Mouse (Mus musculus): ENCODE measurements around the gene Vps13a.

DNA sequence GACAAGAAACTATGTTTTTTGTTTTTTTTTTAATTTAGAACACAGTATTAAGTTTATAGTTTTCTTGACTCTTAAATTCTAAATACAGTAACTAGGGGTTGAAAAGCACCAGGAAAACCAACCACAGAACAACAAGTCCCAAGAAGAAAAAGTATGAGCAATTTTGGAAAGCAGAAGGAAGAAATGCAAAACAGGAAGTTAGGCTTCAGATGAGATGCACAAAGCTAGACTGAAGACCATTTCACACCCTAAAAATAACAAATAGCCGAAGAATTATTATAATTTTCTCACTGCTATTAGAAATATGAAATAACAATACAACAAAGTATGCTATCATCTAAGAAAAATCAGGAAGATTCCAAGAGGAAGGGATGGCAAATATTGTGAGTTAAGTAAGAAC is 78.9 kb downstream of the Vps13a start:
- no peak for TF ChIP-seq HCFC1 (IDR thresholded peaks at IDR 0.05; ENCODE audit: borderline replicate concordance, insufficient read depth, low read length)
- no peak for TF ChIP-seq ZC3H11A (IDR thresholded peaks at IDR 0.05; ENCODE audit: borderline replicate concordance, low read depth, low read length)

Data from ES-E14 (cell line).